Mouse (Mus musculus) left cerebral cortex, postnatal 14 days (tissue): ENCODE data around the gene Xlr4a. TPM values are rescaled to one million over a fixed set of nuclear protein-coding genes. Genes with fewer than 3 reads are reported as not detected.

ENCODE experiments used
- total RNA-seq, 2 experiments: library from RNA; stranded (reverse); gene quantifications; 2 replicates each; pipeline ENCODE4 v1.2.3; 2021

Gene Xlr4a
- total RNA-seq, 2 experiments from 2014 or later: 0.80 to 1.2 TPM

Other genes with a start within 250 kb of the Xlr4a start
- 10 to 100 TPM; 51.7 to 53.4 TPM for gene Cetn2, start 164.1 kb downstream of the Xlr4a start, total RNA-seq
- 10 to 100 TPM; 33.5 to 34.3 TPM for gene Nsdhl, start 163.9 kb downstream of the Xlr4a start, total RNA-seq
- under 1 TPM; 0.57 TPM for gene Zfp185, start 95.1 kb downstream of the Xlr4a start, total RNA-seq
- gene Pnma5, start 45.4 kb downstream of the Xlr4a start, total RNA-seq: under 1 TPM; 0.44 to 0.51 TPM
- 10 to 100 TPM; 18.1 to 19.6 TPM for gene Pnma3, start 17.7 kb downstream of the Xlr4a start, total RNA-seq
- gene Xlr3a, start 14.6 kb upstream of the Xlr4a start, total RNA-seq: 1 to 10 TPM in 1 of 2 experiments, not detected in 1; 1.1 TPM
- 1 to 10 TPM; 1.8 to 1.9 TPM for gene Gm14685, start 34.6 kb upstream of the Xlr4a start, total RNA-seq
- not detected for gene Xlr5b, start 66.3 kb upstream of the Xlr4a start, total RNA-seq
- 1 to 10 TPM in 1 of 2 experiments, under 1 TPM in 1; 0.93 to 1.1 TPM for gene DXBay18, start 67.0 kb upstream of the Xlr4a start, total RNA-seq
- gene Spin2d, start 94.5 kb upstream of the Xlr4a start, total RNA-seq: not detected
- 10 to 100 TPM in 1 of 2 experiments, 1 to 10 TPM in 1; 4.3 to 11.2 TPM for gene Xlr3b, start 109.7 kb upstream of the Xlr4a start, total RNA-seq
- gene Xlr4b, start 131.9 kb upstream of the Xlr4a start, total RNA-seq: 1 to 10 TPM in 1 of 2 experiments, not detected in 1; 1.5 TPM
- gene F8a, start 145.8 kb upstream of the Xlr4a start, total RNA-seq: 10 to 100 TPM; 14.6 to 14.7 TPM
- gene Xlr4c, start 160.7 kb upstream of the Xlr4a start, total RNA-seq: not detected
- gene Xlr3c, start 182.9 kb upstream of the Xlr4a start, total RNA-seq: not detected
- gene Xlr5a, start 210.5 kb upstream of the Xlr4a start, total RNA-seq: not detected
- not detected for gene Xlr5c, start 210.5 kb upstream of the Xlr4a start, total RNA-seq